Mouse (Mus musculus) MEL (cell line): ENCODE measurements around the gene Atxn7l3. TPM values are rescaled to one million over a fixed set of nuclear protein-coding genes. Genes with fewer than 3 reads are reported as not detected.

Experiments used
- DNase-seq: peaks from one replicate; pipeline ENCODE4 v3.0.0; 2011; ENCODE audit warnings: low read depth, low spot score
- H3K27ac ChIP-seq: 2 replicates; pipeline ENCODE4 v1.5.1; 2012; ENCODE audit warnings: low read depth, mild to moderate bottlenecking, control low read depth, low read length, moderate library complexity; ENCODE audit not compliant: control insufficient read depth
- H3K27me3 ChIP-seq, 2 experiments: fragments of 150-350 bp in 1 of 2; sonication (generic) in 1 of 2; 2 replicates each; pipeline ENCODE4 v1.6.1; 2012; ENCODE audit warnings: low read length in 2 of 2, mild to moderate bottlenecking in 2 of 2, improper control_type of control experiment in 1 of 2, moderate library complexity in 1 of 2; ENCODE audit not compliant: insufficient read depth in 2 of 2, control insufficient read depth in 1 of 2
- H3K36me3 ChIP-seq, 2 experiments: 2 replicates each; pipeline ENCODE4 v1.6.1; 2012 to 2014; ENCODE audit warnings: low read length in 2 of 2, improper control_type of control experiment in 1 of 2, inconsistent platforms in 1 of 2, mild to moderate bottlenecking in 1 of 2; ENCODE audit not compliant: insufficient read depth in 2 of 2, control insufficient read depth in 1 of 2
- H3K4me1 ChIP-seq, 2 experiments: fragments of 150-350 bp in 1 of 2; sonication (generic) in 1 of 2; 2 replicates each; pipeline ENCODE4 v1.6.1; 2012; ENCODE audit warnings: low read length in 2 of 2, improper control_type of control experiment in 1 of 2, mild to moderate bottlenecking in 1 of 2; ENCODE audit not compliant: insufficient read depth in 2 of 2, control insufficient read depth in 1 of 2
- H3K4me3 ChIP-seq, 2 experiments: fragments of 150-350 bp in 1 of 2; sonication (generic) in 1 of 2; 2 replicates each; pipeline ENCODE4 v1.5.1; 2012; ENCODE audit warnings: low read depth in 2 of 2, low read length in 2 of 2, mild to moderate bottlenecking in 2 of 2, moderate library complexity in 2 of 2, control low read depth in 1 of 2, improper control_type of control experiment in 1 of 2; ENCODE audit not compliant: control insufficient read depth in 1 of 2, insufficient read depth in 1 of 2
- H3K79me2 ChIP-seq: 2 replicates; pipeline ENCODE4 v1.6.1; 2012; ENCODE audit warnings: mild to moderate bottlenecking, low read length, moderate library complexity; ENCODE audit not compliant: control insufficient read depth, poor library complexity, insufficient read depth
- H3K9ac ChIP-seq: 2 replicates; pipeline ENCODE4 v1.6.1; 2012; ENCODE audit warnings: low read depth, mild to moderate bottlenecking, control low read depth, low read length, moderate library complexity; ENCODE audit not compliant: control insufficient read depth, poor library complexity, severe bottlenecking
- H3K9me3 ChIP-seq: fragments of 150-350 bp; sonication (generic); replicated peaks from 2 replicates; pipeline ENCODE4 v1.6.1; 2012; ENCODE audit warnings: mild to moderate bottlenecking, low read length, improper control_type of control experiment, moderate library complexity; ENCODE audit not compliant: insufficient read depth
- CTCF ChIP-seq, 3 experiments: IDR thresholded peaks in 2 of 3; conservative IDR thresholded peaks in 1 of 3; 2 replicates each; pipeline ENCODE4 v1.5.1; 2011 to 2012; ENCODE audit warnings: low read length in 3 of 3, low read depth in 2 of 3, mild to moderate bottlenecking in 2 of 3, improper control_type of control experiment in 1 of 3, inconsistent platforms in 1 of 3, mixed read lengths in 1 of 3, moderate library complexity in 1 of 3; ENCODE audit not compliant: control insufficient read depth in 1 of 3, insufficient read depth in 1 of 3, poor library complexity in 1 of 3, severe bottlenecking in 1 of 3
- E2F4 ChIP-seq: IDR thresholded peaks from 2 replicates; pipeline ENCODE4 v1.6.1; 2011; ENCODE audit warnings: low read depth, low read length, improper control_type of control experiment, borderline replicate concordance
- ETS1 ChIP-seq: IDR thresholded peaks from 2 replicates; pipeline ENCODE4 v1.6.1; 2012; ENCODE audit warnings: low read depth, mild to moderate bottlenecking, inconsistent platforms, low read length, improper control_type of control experiment, moderate library complexity
- GABPA ChIP-seq: IDR thresholded peaks from 2 replicates; pipeline ENCODE4 v1.6.1; 2012; ENCODE audit warnings: low read depth, mild to moderate bottlenecking, inconsistent platforms, low read length, improper control_type of control experiment, moderate library complexity
- MAFK ChIP-seq: IDR thresholded peaks from 2 replicates; pipeline ENCODE4 v1.6.1; 2011; ENCODE audit warnings: low read depth, mild to moderate bottlenecking, low read length, improper control_type of control experiment, borderline replicate concordance
- MAX ChIP-seq: IDR thresholded peaks from 2 replicates; pipeline ENCODE4 v1.6.1; 2011; ENCODE audit warnings: low read length, improper control_type of control experiment
- MAZ ChIP-seq: IDR thresholded peaks from 2 replicates; pipeline ENCODE4 v1.6.1; 2012; ENCODE audit warnings: low read depth, mild to moderate bottlenecking, inconsistent platforms, low read length, improper control_type of control experiment
- MYB ChIP-seq: IDR thresholded peaks from 2 replicates; pipeline ENCODE4 v1.6.1; 2011; ENCODE audit warnings: mild to moderate bottlenecking, low read depth, low read length, improper control_type of control experiment
- NELFE ChIP-seq: IDR thresholded peaks from 2 replicates; pipeline ENCODE4 v1.6.1; 2011; ENCODE audit warnings: low read depth, low read length, improper control_type of control experiment
- NRF1 ChIP-seq: IDR thresholded peaks from 2 replicates; pipeline ENCODE4 v1.6.1; 2014; ENCODE audit warnings: low read depth, mild to moderate bottlenecking, inconsistent platforms, low read length, improper control_type of control experiment, moderate library complexity; ENCODE audit not compliant: poor library complexity, insufficient read depth, severe bottlenecking
- POLR2AphosphoS5 ChIP-seq: IDR thresholded peaks from 2 replicates; pipeline ENCODE4 v1.6.1; 2012; ENCODE audit warnings: low read depth, borderline replicate concordance, mild to moderate bottlenecking, inconsistent platforms, low read length, moderate library complexity, mixed read lengths
- TAL1 ChIP-seq: IDR thresholded peaks from 2 replicates; pipeline ENCODE4 v1.6.1; 2012; ENCODE audit warnings: mild to moderate bottlenecking, inconsistent platforms, low read length, moderate library complexity, mixed read lengths
- UBTF ChIP-seq: IDR thresholded peaks from 2 replicates; pipeline ENCODE4 v1.6.1; 2012; ENCODE audit warnings: low read depth, mild to moderate bottlenecking, inconsistent platforms, low read length, improper control_type of control experiment, moderate library complexity, borderline replicate concordance; ENCODE audit not compliant: insufficient read depth
- USF1 ChIP-seq: IDR thresholded peaks from 2 replicates; pipeline ENCODE4 v1.6.1; 2014; ENCODE audit warnings: low read depth, mild to moderate bottlenecking, inconsistent platforms, low read length, improper control_type of control experiment, moderate library complexity
- ZC3H11A ChIP-seq: IDR thresholded peaks from 2 replicates; pipeline ENCODE4 v1.6.1; 2012; ENCODE audit warnings: low read depth, mild to moderate bottlenecking, inconsistent platforms, low read length, improper control_type of control experiment
- ZNF384 ChIP-seq: IDR thresholded peaks from 2 replicates; pipeline ENCODE4 v1.6.1; 2012; ENCODE audit warnings: low read depth, mild to moderate bottlenecking, inconsistent platforms, low read length, improper control_type of control experiment
- polyA plus RNA-seq, 2 experiments: library from polyadenylated mRNA; stranded (reverse) in 1 of 2; unstranded in 1 of 2; fragments of >175 nt in 1 of 2; fragments of >200 nt in 1 of 2; gene quantifications; 2 replicates each; pipeline versions ENCODE4 v1.2.1 to v1.2.4; 2012; ENCODE audit warnings: low replicate concordance in 2 of 2, low read depth in 1 of 2; ENCODE audit not compliant: insufficient read length in 2 of 2, insufficient read depth in 1 of 2, missing spikeins in 1 of 2
- total RNA-seq: library from RNA; depleted of rRNA; stranded (reverse); fragments of 300-350 nt; gene quantifications from 2 replicates; pipeline ENCODE4 v1.2.3, GENCODE M21; 2012

The Atxn7l3 gene
- total and polyA plus RNA-seq, 3 experiments = 39.4 to 53.0 (median 46.7) TPM

- Histone ChIP-seq H3K4me3 (no peak overlapping the region), H3K4me1 (peaks cover 0 to 5% of the 10 kb centered on the region in 2 experiments; a peak in 2 of 4 replicates), H3K9ac (no peak overlapping the region), H3K36me3 (no peaks in the 10 kb centered on the region), H3K79me2 (no peaks in the 10 kb centered on the region), H3K27ac (no peak overlapping the region), H3K27me3 (peaks cover 10 to 13% of the 10 kb centered on the region in 2 experiments), H3K9me3 (no peaks in the 10 kb centered on the region)
- no peak for TF ChIP-seq MYB
- no peak for TF ChIP-seq TAL1
- TF ChIP-seq ZNF384 = no peak
- TF ChIP-seq E2F4 = no peak
- no peak for TF ChIP-seq POLR2AphosphoS5
- no peak for TF ChIP-seq MAFK
- TF ChIP-seq MAX = no peak
- TF ChIP-seq UBTF = no peak
- no peak for TF ChIP-seq MAZ
- no peak for TF ChIP-seq ZC3H11A
- no peak for TF ChIP-seq GABPA
- no peak for TF ChIP-seq CTCF (IDR thresholded peaks at IDR 0.05 in 2 of 3, conservative IDR thresholded peaks at IDR 0.05 in 1 of 3; ENCODE audit: control insufficient read depth in 1 of 3, insufficient read depth in 1 of 3, low read depth in 2 of 3, low read length in 3 of 3, poor library complexity in 1 of 3, severe bottlenecking in 1 of 3)
- TF ChIP-seq NELFE = no peak
- TF ChIP-seq USF1 = no peak
- no peak for TF ChIP-seq NRF1
- no peak for TF ChIP-seq ETS1
- DNase-seq = no peak
Measured at GRCm38 (mm10) chr11:102339195-102339594, 42.8 kb upstream of the Atxn7l3 start.

DNA sequence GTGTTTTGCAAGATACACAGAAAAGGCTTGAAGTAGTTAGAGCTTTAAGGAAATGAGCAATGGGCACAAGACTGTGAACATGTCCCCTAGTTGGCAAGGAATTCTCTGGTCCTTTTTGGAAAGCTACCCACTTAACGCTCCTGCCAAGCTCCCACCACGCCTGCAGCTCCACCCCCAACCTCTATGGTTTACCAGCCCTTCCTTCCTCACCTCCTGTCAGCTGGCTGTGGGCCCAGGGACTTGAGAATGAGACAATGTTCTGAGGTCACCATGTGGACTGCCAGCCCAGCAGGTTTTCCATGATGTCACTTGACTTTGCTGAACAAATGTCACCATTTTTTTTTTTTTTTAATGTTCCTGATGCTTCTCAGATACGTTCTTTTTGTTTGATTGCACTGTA is 42.1 kb upstream of the Atxn7l3 start:
- Histone ChIP-seq H3K9me3 (no peaks in the 10 kb centered on the region), H3K27me3 (peaks cover 10 to 13% of the 10 kb centered on the region in 2 experiments), H3K9ac (no peak overlapping the region), H3K27ac (no peak overlapping the region), H3K79me2 (no peaks in the 10 kb centered on the region), H3K4me3 (no peak overlapping the region), H3K4me1 (peaks cover 0 to 5% of the 10 kb centered on the region in 2 experiments; a peak in 2 of 4 replicates), H3K36me3 (no peaks in the 10 kb centered on the region)
- DNase-seq = peak; percentile 64
- no peak for TF ChIP-seq NELFE
- TF ChIP-seq ETS1 = peak; percentile 66
